Mouse (Mus musculus): ENCODE results near the gene Dpep3. TPM values are rescaled to one million over a fixed set of nuclear protein-coding genes. Genes with fewer than 3 reads are reported as not detected.
"Not testable (repeated sequence)": the region's sequence is repeated elsewhere in the genome, so short reads cannot be mapped to it uniquely, and the experiment has no call there.

The Dpep3 gene
- total RNA-seq (2021), result not detected

- no peak for DNase-seq
Measured at GRCm38 (mm10) chr8:105979325-105979724, at the start of gene Dpep3. TSS of gene Dpep3 (minus strand) at chr8:105979429.

- DNase-seq, result peak; percentile 83
Measured at GRCm38 (mm10) chr8:106022483-106022882, 43.3 kb upstream of the Dpep3 start.

- DNase-seq, result no peak
Measured at GRCm38 (mm10) chr8:106018039-106018438, 38.8 kb upstream of the Dpep3 start.

- no peak for DNase-seq
Measured at GRCm38 (mm10) chr8:106017130-106017529, 37.9 kb upstream of the Dpep3 start.

GRCm38 (mm10) chr8:106016284-106016683, 37.1 kb upstream of the Dpep3 start:
- no peak for DNase-seq

- DNase-seq, result not testable (repeated sequence)
Measured at GRCm38 (mm10) chr8:106012203-106012602, 33.0 kb upstream of the Dpep3 start.

- no peak for DNase-seq
Measured at GRCm38 (mm10) chr8:106011643-106011986, 32.4 kb upstream of the Dpep3 start, which contains the start of gene Ddx28. TSS of gene Ddx28 (minus strand) at chr8:106011882.

- DNase-seq, result peak; percentile 92
Measured at GRCm38 (mm10) chr8:106010748-106011642, 31.8 kb upstream of the Dpep3 start.

GRCm38 (mm10) chr8:106007891-106008290, 28.7 kb upstream of the Dpep3 start:
- not testable (repeated sequence) for DNase-seq

GRCm38 (mm10) chr8:106007135-106007534, 27.9 kb upstream of the Dpep3 start:
- no peak for DNase-seq

- no peak for DNase-seq
Measured at GRCm38 (mm10) chr8:106006413-106006812, 27.2 kb upstream of the Dpep3 start.

GRCm38 (mm10) chr8:106005875-106006274, 26.6 kb upstream of the Dpep3 start, which contains the start of gene Dpep2nb:
TSS of gene Dpep2nb (minus strand) at chr8:106005975.
- no peak for DNase-seq

- no peak for DNase-seq
Measured at GRCm38 (mm10) chr8:106004538-106005207, 25.4 kb upstream of the Dpep3 start.

- DNase-seq, result no peak
Measured at GRCm38 (mm10) chr8:106001908-106002307, 22.7 kb upstream of the Dpep3 start.

- DNase-seq, result no peak
Measured at GRCm38 (mm10) chr8:105998971-105999370, 19.7 kb upstream of the Dpep3 start.

GRCm38 (mm10) chr8:105996359-105996758, 17.1 kb upstream of the Dpep3 start:
- no peak for DNase-seq

GRCm38 (mm10) chr8:105993226-105993625, 14.0 kb upstream of the Dpep3 start:
- no peak for DNase-seq

GRCm38 (mm10) chr8:105992499-105992898, 13.3 kb upstream of the Dpep3 start:
- DNase-seq, result no peak

GRCm38 (mm10) chr8:105991546-105991945, 12.3 kb upstream of the Dpep3 start:
- no peak for DNase-seq

GRCm38 (mm10) chr8:105990856-105991387, 11.7 kb upstream of the Dpep3 start, which contains the start of gene Dus2:
TSS of gene Dus2 (plus strand) at chr8:105991337.
- DNase-seq, result peak; percentile 92

GRCm38 (mm10) chr8:105988546-105988945, 9.3 kb upstream of the Dpep3 start:
- no peak for DNase-seq

- DNase-seq, result not testable (repeated sequence)
Measured at GRCm38 (mm10) chr8:105983406-105983805, 4.2 kb upstream of the Dpep3 start.

GRCm38 (mm10) chr8:105981146-105981545, 1.9 kb upstream of the Dpep3 start:
- no peak for DNase-seq

Data from heart, postnatal 4 days (tissue).